Mouse (Mus musculus) liver, embryonic 16.5 days (tissue): ENCODE data around the gene Klf13. TPM values are rescaled to one million over a fixed set of nuclear protein-coding genes. Genes with fewer than 3 reads are reported as not detected.

Source experiments
- ATAC-seq: fragments of 200-750 bp; cut with Nextera tagmentation; 2 replicates; pipeline ENCODE4 v1.8.0; 2017; ENCODE audit warnings: low read depth, mild to moderate bottlenecking, moderate number of reproducible peaks, moderate library complexity
- H3K27ac ChIP-seq: fragments of 300-500 bp; sonication (generic); 2 replicates; pipeline ENCODE4 v1.5.1; 2014; ENCODE audit warnings: mild to moderate bottlenecking, low read length
- H3K27me3 ChIP-seq: fragments of 300-500 bp; sonication (generic); 2 replicates; pipeline ENCODE4 v1.6.1; 2014; ENCODE audit warnings: low read depth, low read length, mixed read lengths; ENCODE audit not compliant: control insufficient read depth, insufficient read depth
- H3K36me3 ChIP-seq: fragments of 300-500 bp; sonication (generic); 2 replicates; pipeline ENCODE4 v1.6.1; 2014; ENCODE audit warnings: mild to moderate bottlenecking; ENCODE audit not compliant: control insufficient read depth, insufficient read depth
- H3K4me1 ChIP-seq: fragments of 300-500 bp; sonication (generic); 2 replicates; pipeline ENCODE4 v1.6.1; 2014; ENCODE audit warnings: low read depth, low read length, mixed read lengths; ENCODE audit not compliant: control insufficient read depth
- H3K4me2 ChIP-seq: fragments of 300-500 bp; sonication (generic); 2 replicates; pipeline ENCODE4 v1.6.1; 2014; ENCODE audit warnings: low read depth, low read length, mixed read lengths
- H3K4me3 ChIP-seq: fragments of 300-500 bp; sonication (generic); 2 replicates; pipeline ENCODE4 v1.5.1; 2014; ENCODE audit warnings: low read depth, mild to moderate bottlenecking, low read length
- H3K9ac ChIP-seq: fragments of 300-500 bp; sonication (generic); 2 replicates; pipeline ENCODE4 v1.6.1; 2014; ENCODE audit warnings: low read depth, low read length
- H3K9me3 ChIP-seq: fragments of 300-500 bp; sonication (generic); replicated peaks from 2 replicates; pipeline ENCODE4 v1.6.1; 2016; ENCODE audit warnings: low read length; ENCODE audit not compliant: control insufficient read depth
- WGBS: fragments of 180-500 bp; shearing (Covaris S2); extraction: QIAGEN DNeasy Blood & Tissue Kit; methylation state at CpG from one replicate; pipeline ENCODE4 v1.1.7; 2014; ENCODE audit not compliant: insufficient replicate concordance; 5-methylcytosine and 5-hydroxymethylcytosine counted together
- polyA plus RNA-seq: library from polyadenylated mRNA; unstranded; fragments of >200 nt; fragmentation: Nextera tagmentation; extraction: Ambion mirVana; gene quantifications from 2 replicates; pipeline ENCODE4 v1.2.1, GENCODE M21; 2015

Gene Klf13
- polyA plus RNA-seq, 1 experiment from 2014 or later, result 16.6 TPM

DNA sequence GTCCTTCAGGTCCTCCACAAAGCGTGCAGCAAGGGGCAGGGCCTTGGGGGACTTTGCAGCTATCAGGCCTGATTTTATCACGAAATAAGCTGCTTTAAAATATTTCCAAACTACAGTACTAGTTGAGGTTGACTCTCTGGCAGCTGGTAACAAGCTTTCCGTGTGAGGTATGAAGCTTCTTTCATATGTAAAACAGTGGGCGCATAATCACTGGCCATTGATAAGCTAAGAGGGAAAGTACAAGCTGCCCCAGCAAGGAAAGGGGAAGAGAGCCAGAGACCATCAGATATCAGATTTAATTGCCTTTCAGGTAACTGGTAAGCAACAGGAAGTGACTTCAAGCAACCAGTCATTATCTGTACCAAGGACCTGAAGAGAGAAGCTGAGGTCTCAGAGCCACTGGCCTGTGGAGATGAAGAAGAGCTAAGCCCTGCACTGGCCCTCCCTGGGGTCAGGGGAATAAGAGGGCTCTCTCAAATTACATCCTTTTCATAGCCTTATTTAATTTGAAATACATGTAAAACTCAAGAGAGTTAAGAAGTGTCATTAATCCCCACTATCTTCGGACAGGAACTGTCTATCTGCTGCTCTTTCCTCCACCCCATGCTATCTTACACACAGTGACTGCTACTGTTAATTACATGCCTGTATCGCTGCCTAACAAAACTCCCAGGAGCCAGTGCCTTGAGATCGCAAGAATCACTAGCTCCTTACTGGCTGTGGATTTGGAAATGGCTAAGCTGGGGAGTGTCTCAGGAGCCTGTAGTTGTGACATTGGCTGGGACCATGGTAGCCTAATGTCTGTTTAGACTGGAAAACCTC is 13.6 kb upstream of the Klf13 start:
- no peaks in the 10 kb centered on the region for H3K27me3 ChIP-seq
- H3K36me3 ChIP-seq, result no peaks in the 10 kb centered on the region
- no peaks in the 10 kb centered on the region for H3K9me3 ChIP-seq
- peaks cover 43% of the 10 kb centered on the region for H3K4me1 ChIP-seq
- H3K4me2 ChIP-seq, result no peak overlapping the region
- whole genome bisulfite sequencing, result 34% methylated on average over 7 of the region's 7 CpGs
- ATAC-seq, result no peak
- 0 out of 2 replicates have a peak overlapping the region, but pooled peaks have one; percentile 19 for H3K9ac ChIP-seq
- H3K27ac ChIP-seq, result peak overlapping the region; percentile 34
- no peak overlapping the region for H3K4me3 ChIP-seq

DNA sequence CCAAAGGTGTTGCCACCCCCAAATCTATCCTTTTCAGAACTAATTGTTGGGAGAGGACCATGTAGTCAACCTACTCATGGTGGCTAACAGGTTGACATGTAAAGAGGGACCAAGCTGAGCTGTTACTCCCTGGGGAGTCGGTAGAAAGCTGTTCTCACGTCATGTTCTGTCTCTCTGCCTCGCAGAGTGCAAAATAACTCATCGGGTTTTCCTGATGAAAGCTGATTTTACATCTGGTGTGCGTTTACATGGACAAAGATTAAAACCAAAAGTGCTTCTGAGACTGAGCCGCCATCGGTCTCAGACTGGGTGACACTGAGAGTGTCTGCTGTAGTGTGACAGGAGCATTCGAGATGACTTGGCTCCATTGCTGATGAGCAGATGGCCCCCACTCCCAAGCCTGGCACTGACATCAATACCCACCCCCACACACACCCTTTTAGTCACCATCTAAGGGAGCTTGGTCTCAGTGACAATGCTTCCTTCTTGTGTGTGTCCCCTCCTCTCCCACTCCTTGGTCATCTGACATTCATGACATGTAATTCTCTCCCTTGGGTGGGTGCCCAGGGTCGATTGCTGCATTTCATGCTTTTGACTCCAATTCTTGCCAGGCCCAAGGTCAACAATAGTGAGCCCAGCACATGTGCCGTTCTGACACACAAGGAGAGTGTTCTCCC is 12.4 kb upstream of the Klf13 start:
- no peak overlapping the region for H3K9ac ChIP-seq
- H3K27ac ChIP-seq, result no peak overlapping the region
- H3K4me3 ChIP-seq, result no peak overlapping the region
- H3K4me2 ChIP-seq, result no peak overlapping the region
- H3K27me3 ChIP-seq, result no peaks in the 10 kb centered on the region
- H3K36me3 ChIP-seq, result no peaks in the 10 kb centered on the region
- ATAC-seq, result no peak
- 76% methylated on average over 10 of the region's 10 CpGs for WGBS
- peaks cover 32% of the 10 kb centered on the region for H3K4me1 ChIP-seq
- no peaks in the 10 kb centered on the region for H3K9me3 ChIP-seq

DNA sequence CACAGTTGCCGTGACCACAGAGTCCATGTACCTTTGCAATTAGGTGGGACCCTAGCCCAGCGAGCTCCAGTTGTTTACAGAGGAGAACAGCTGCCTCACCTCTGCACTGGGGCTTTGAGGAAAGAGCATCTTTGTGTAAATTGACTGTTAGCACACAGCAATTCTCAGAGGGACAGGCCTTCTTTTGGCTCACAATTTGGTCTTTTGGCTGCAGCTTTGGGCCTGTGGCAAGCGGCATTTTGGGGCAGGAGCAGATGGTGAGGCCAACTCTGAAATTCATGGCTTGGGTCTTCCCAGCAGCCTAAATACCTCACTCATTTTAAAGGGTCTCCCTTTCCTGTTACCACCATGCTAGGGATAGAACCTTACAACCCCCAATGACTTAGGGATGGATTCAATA is 10.5 kb upstream of the Klf13 start:
- Histone ChIP-seq H3K27me3 (no peaks in the 10 kb centered on the region), H3K9ac (no peak overlapping the region), H3K4me2 (no peak overlapping the region), H3K36me3 (no peaks in the 10 kb centered on the region), H3K4me3 (no peak overlapping the region), H3K4me1 (peaks cover 21% of the 10 kb centered on the region), H3K9me3 (no peaks in the 10 kb centered on the region), H3K27ac (no peak overlapping the region)
- ATAC-seq, result no peak
- 79% methylated on average over 3 of the region's 3 CpGs for WGBS

DNA sequence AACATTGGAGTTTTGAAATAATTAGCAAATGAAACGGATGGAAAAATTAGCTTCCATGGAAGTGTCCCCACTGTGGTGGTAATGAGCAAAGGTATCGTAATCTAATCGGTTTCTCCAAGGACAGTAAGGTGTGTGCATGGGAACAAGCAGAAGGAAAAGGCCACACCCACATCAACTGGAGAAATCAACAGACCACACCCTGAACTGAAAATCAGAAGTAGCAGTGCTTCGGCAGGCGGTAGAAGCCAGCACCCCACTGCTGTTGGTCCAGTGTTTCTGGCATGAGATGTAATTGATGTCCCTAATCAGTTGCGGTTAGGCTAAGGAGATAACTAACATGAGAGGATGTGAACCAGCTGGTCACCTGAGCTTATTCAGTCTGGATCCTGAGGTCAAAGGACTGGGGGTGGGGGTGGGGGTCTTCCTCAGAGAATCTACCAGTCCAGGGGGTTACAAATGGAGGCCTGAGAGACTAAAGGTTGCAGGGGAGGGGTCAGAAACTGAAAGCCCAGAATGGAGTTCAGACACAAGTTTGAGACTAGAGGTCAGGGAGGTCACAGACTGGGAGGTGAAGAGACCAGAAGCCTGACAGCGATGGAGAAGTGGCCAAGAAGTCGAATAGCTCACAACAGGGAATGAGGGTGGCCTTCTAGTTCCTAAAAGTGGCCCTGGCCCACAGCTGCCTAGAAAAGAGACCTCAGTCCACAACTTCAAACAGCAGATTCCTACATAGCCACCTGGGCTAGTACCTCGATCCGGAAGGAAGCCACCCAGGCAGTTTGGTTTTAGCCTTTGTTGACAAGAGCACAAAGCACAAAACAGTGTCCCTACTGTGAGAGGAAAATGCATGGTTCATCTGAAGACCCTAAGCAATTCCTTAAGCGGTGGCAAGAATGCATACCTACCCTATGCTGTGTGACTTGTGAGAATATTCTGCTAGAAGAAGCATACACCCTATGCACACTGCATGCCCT is 9.1 kb upstream of the Klf13 start:
- Histone ChIP-seq H3K27ac (no peak overlapping the region), H3K36me3 (no peaks in the 10 kb centered on the region), H3K9me3 (no peaks in the 10 kb centered on the region), H3K27me3 (no peaks in the 10 kb centered on the region), H3K4me3 (no peak overlapping the region), H3K4me1 (peaks cover 19% of the 10 kb centered on the region), H3K9ac (no peak overlapping the region), H3K4me2 (no peak overlapping the region)
- no peak for ATAC-seq
- 56% methylated on average over 11 of the region's 11 CpGs for WGBS

DNA sequence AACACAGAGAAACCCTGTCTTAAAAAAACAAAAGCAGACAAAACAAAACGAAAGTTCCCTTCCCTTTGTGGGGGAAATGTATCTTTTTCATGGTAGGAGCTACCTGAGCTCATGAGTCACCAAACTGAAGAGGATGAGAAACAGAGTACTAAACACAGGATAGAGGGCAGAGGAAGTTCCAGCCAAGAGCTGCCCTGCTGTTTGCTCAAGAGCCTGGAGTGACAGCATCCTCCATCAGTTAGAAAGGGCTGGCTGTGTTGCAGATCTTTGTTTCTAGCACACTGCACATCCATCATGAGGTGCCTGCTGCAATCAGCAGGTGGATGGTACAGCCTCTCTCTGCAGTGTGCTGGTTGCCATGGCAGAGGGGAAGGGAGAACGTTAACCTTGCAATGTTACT is 5.2 kb upstream of the Klf13 start:
- Histone ChIP-seq H3K27ac (no peak overlapping the region), H3K36me3 (no peaks in the 10 kb centered on the region), H3K4me2 (no peak overlapping the region), H3K9ac (no peak overlapping the region), H3K27me3 (no peaks in the 10 kb centered on the region), H3K4me3 (no peak overlapping the region), H3K9me3 (no peaks in the 10 kb centered on the region), H3K4me1 (peaks cover 33% of the 10 kb centered on the region)
- 62% methylated on average over 2 of the region's 2 CpGs for WGBS
- ATAC-seq, result no peak

DNA sequence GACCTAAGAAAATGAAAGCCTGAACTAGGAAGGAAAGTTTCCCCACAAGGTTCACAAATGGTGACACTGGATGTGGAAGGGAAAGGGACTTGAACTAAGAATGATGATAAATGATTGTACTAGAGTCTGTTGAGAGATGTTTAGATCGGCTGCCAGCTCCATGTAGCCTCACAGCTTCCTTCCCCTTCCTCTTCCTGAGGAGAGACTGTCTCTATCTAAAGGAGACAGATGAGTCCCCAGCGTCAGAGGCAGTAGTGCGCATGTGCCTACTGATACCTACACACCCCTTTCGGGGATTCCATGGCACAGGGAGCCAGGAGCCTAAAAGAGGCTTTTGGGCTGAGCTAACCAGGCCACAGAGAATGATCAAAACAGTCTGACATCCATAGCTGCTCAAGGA is 2.8 kb upstream of the Klf13 start:
- Histone ChIP-seq H3K4me1 (peaks cover 33% of the 10 kb centered on the region), H3K9me3 (no peaks in the 10 kb centered on the region), H3K27me3 (no peaks in the 10 kb centered on the region), H3K4me3 (no peak overlapping the region), H3K36me3 (no peaks in the 10 kb centered on the region), H3K4me2 (peak overlapping the region; percentile 36), H3K27ac (peak overlapping the region; percentile 67), H3K9ac (peak overlapping the region; percentile 40)
- no peak for ATAC-seq
- WGBS, result 13% methylated on average over 4 of the region's 4 CpGs

DNA sequence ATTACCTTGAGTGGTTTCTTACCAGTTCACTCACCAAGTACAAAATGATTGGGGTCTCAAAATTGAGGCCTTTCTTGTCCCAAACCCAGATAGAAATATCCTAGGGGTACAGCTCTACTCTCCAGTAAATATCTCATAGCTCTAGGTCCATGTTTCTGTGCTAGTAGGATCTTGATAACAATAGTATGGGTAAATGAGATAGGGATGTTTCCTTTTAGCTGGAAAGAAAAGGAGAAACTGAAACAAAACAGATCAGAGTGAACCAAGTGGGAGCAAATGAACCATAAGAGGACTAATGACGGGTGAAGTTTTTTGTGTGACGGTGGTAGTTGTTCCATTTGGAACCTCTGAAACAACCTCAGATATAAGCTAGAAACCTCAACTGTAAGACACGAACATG is 2.3 kb upstream of the Klf13 start:
- peaks cover 35% of the 10 kb centered on the region for H3K4me1 ChIP-seq
- H3K9ac ChIP-seq, result peak overlapping the region; percentile 40
- peak overlapping the region; percentile 67 for H3K27ac ChIP-seq
- H3K9me3 ChIP-seq, result no peaks in the 10 kb centered on the region
- peak overlapping the region; percentile 36 for H3K4me2 ChIP-seq
- no peak overlapping the region for H3K4me3 ChIP-seq
- no peak for ATAC-seq
- WGBS, result 34% methylated on average over 3 of the region's 3 CpGs
- no peaks in the 10 kb centered on the region for H3K27me3 ChIP-seq
- H3K36me3 ChIP-seq, result no peaks in the 10 kb centered on the region

DNA sequence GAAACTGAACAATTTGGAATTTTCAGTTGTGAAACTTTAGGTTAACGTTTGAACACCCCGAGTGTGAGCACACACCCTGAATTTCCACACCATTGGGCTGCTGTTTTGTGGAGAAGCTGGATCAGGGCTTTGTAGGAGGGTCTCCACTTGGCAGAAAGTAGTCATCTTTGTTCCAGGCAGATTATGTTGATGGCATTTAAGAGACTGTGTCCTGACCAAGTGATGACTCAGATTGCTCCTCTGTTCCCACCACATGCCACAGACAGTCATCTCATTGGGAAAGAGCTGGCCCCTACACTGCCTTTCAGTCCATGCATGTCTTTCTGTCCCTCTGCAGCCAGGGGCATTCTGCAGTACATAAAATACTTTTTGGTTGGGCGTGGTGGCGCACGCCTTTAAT is 1.6 kb upstream of the Klf13 start:
- H3K36me3 ChIP-seq, result no peaks in the 10 kb centered on the region
- no peak overlapping the region; the same call in 1 of the 2 replicates for H3K4me3 ChIP-seq
- H3K27ac ChIP-seq, result peak overlapping the region; percentile 96
- H3K4me2 ChIP-seq, result peak overlapping the region; percentile 100
- peak overlapping the region; percentile 89 for H3K9ac ChIP-seq
- no peaks in the 10 kb centered on the region for H3K9me3 ChIP-seq
- no peak for ATAC-seq
- no peaks in the 10 kb centered on the region for H3K27me3 ChIP-seq
- WGBS, result 76% methylated on average over 5 of the region's 5 CpGs
- peaks cover 43% of the 10 kb centered on the region for H3K4me1 ChIP-seq
